Mouse (Mus musculus): ENCODE measurements around the gene Sesn1.
A peak's percentile ranks its signal among the peaks of the same experiment; 100 is the strongest.

Sesn1 gene

GRCm38 (mm10) chr10:41870101-41870500 lies 60.4 kb downstream of the Sesn1 start:
- no peak for DNase-seq (ENCODE audit: low read depth, low spot score)

GRCm38 (mm10) chr10:41871564-41871963 lies 61.8 kb downstream of the Sesn1 start:
- no peak for DNase-seq (ENCODE audit: low read depth, low spot score)

- no peak for DNase-seq (ENCODE audit: low read depth, low spot score)
Measured at GRCm38 (mm10) chr10:41875624-41876023, 65.9 kb downstream of the Sesn1 start.

- no peak for DNase-seq (ENCODE audit: low read depth, low spot score)
Measured at GRCm38 (mm10) chr10:41878344-41878743, 68.6 kb downstream of the Sesn1 start.

- no peak for DNase-seq (ENCODE audit: low read depth, low spot score)
Measured at GRCm38 (mm10) chr10:41879675-41880074, 69.9 kb downstream of the Sesn1 start.

- DNase-seq (ENCODE audit: low read depth, low spot score): no peak
Measured at GRCm38 (mm10) chr10:41880206-41880605, 70.5 kb downstream of the Sesn1 start.

GRCm38 (mm10) chr10:41880777-41881176 lies 71.0 kb downstream of the Sesn1 start:
- DNase-seq (ENCODE audit: low read depth, low spot score): no peak

GRCm38 (mm10) chr10:41881438-41881837 lies 71.7 kb downstream of the Sesn1 start:
- peak; percentile 8 for DNase-seq (ENCODE audit: low read depth, low spot score)

- DNase-seq (ENCODE audit: low read depth, low spot score): peak; percentile 47
Measured at GRCm38 (mm10) chr10:41883741-41884575, 74.2 kb downstream of the Sesn1 start.

- peak; percentile 99 for DNase-seq (ENCODE audit: low read depth, low spot score)
Measured at GRCm38 (mm10) chr10:41887080-41887821, 77.5 kb downstream of the Sesn1 start.

- DNase-seq (ENCODE audit: low read depth, low spot score): peak; percentile 11
Measured at GRCm38 (mm10) chr10:41888365-41888941, 78.7 kb downstream of the Sesn1 start.

GRCm38 (mm10) chr10:41889566-41889965 lies 79.8 kb downstream of the Sesn1 start:
- no peak for DNase-seq (ENCODE audit: low read depth, low spot score)

- no peak for DNase-seq (ENCODE audit: low read depth, low spot score)
Measured at GRCm38 (mm10) chr10:41890537-41890936, 80.8 kb downstream of the Sesn1 start.

- DNase-seq (ENCODE audit: low read depth, low spot score): no peak
Measured at GRCm38 (mm10) chr10:41891312-41891711, 81.6 kb downstream of the Sesn1 start.

- DNase-seq (ENCODE audit: low read depth, low spot score): no peak
Measured at GRCm38 (mm10) chr10:41893433-41894411, 84.0 kb downstream of the Sesn1 start.

- DNase-seq (ENCODE audit: low read depth, low spot score): no peak
Measured at GRCm38 (mm10) chr10:41896425-41896824, 86.7 kb downstream of the Sesn1 start.

- no peak for DNase-seq (ENCODE audit: low read depth, low spot score)
Measured at GRCm38 (mm10) chr10:41896865-41897264, 87.1 kb downstream of the Sesn1 start.

- DNase-seq (ENCODE audit: low read depth, low spot score): no peak
Measured at GRCm38 (mm10) chr10:41901456-41901855, 91.7 kb downstream of the Sesn1 start.

- no peak for DNase-seq (ENCODE audit: low read depth, low spot score)
Measured at GRCm38 (mm10) chr10:41901864-41902263, 92.1 kb downstream of the Sesn1 start.

- DNase-seq (ENCODE audit: low read depth, low spot score): no peak
Measured at GRCm38 (mm10) chr10:41907473-41907872, 97.7 kb downstream of the Sesn1 start.

GRCm38 (mm10) chr10:41907950-41908349 lies 98.2 kb downstream of the Sesn1 start:
- no peak for DNase-seq (ENCODE audit: low read depth, low spot score)

Measured in ZHBTc4 (cell line).